Mouse (Mus musculus): ENCODE measurements around the gene Gm37240. TPM values are rescaled to one million over a fixed set of nuclear protein-coding genes. Genes with fewer than 3 reads are reported as not detected.

Gene Gm37240
- polyA plus RNA-seq, 1 experiment from 2014 or later, result 4.6 TPM

- Histone ChIP-seq H3K4me3 (ENCODE audit: low read length) (no peak overlapping the region), H3K27me3 (ENCODE audit: control insufficient read depth, insufficient read depth, low read depth, low read length) (no peaks in the 10 kb centered on the region), H3K4me2 (ENCODE audit: low read depth, low read length) (no peak overlapping the region), H3K27ac (ENCODE audit: low read length) (no peak overlapping the region), H3K36me3 (ENCODE audit: control insufficient read depth, insufficient read depth, low read length) (no peaks in the 10 kb centered on the region), H3K4me1 (replicated peaks; ENCODE audit: control insufficient read depth, insufficient read depth, low read length) (no peaks in the 10 kb centered on the region), H3K9me3 (ENCODE audit: control insufficient read depth, low read length) (no peaks in the 10 kb centered on the region), H3K9ac (ENCODE audit: low read length) (no peak overlapping the region)
- no peak for ATAC-seq (ENCODE audit: low read depth)
- WGBS, result 85% methylated on average over 7 of the region's 7 CpGs
These were observed 549.2 kb downstream of the Gm37240 start for GRCm38 (mm10) chr3:85337881-85338754.

GRCm38 (mm10) chr3:85335517-85335916 lies 551.8 kb downstream of the Gm37240 start:
- no peaks in the 10 kb centered on the region for H3K36me3 ChIP-seq (ENCODE audit: control insufficient read depth, insufficient read depth, low read length)
- no peaks in the 10 kb centered on the region for H3K9me3 ChIP-seq (ENCODE audit: control insufficient read depth, low read length)
- no peak overlapping the region for H3K27ac ChIP-seq (ENCODE audit: low read length)
- no peak overlapping the region for H3K4me2 ChIP-seq (ENCODE audit: low read depth, low read length)
- H3K27me3 ChIP-seq (ENCODE audit: control insufficient read depth, insufficient read depth, low read depth, low read length), result no peaks in the 10 kb centered on the region
- 76% methylated on average over 1 of the region's 1 CpGs for WGBS
- no peak for ATAC-seq (ENCODE audit: low read depth)
- no peak overlapping the region for H3K9ac ChIP-seq (ENCODE audit: low read length)
- H3K4me1 ChIP-seq (replicated peaks; ENCODE audit: control insufficient read depth, insufficient read depth, low read length), result no peaks in the 10 kb centered on the region
- no peak overlapping the region for H3K4me3 ChIP-seq (ENCODE audit: low read length)

DNA sequence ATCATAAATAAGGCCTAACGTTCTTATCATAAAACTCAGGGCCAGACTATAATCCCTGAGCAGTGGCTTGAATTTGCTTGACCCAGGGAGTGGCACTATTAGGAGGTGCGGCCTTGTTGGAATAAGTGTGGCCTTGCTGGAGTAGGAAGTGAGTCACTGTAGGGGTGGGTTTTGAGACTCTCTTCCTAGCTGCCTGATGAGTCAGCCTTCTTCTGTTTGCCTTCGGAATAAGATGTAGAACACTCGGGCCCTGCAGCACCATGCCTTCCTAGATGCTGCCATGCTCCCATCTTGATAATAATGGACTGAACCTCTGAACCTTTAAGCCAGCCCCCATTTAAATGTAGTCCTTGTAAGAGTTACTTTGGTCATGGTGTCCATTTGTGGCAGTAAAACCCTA lies 555.0 kb downstream of the Gm37240 start:
- 85% methylated on average over 4 of the region's 4 CpGs for WGBS
- Histone ChIP-seq H3K9ac (ENCODE audit: low read length) (no peak overlapping the region), H3K4me1 (replicated peaks; ENCODE audit: control insufficient read depth, insufficient read depth, low read length) (no peaks in the 10 kb centered on the region), H3K27me3 (ENCODE audit: control insufficient read depth, insufficient read depth, low read depth, low read length) (no peaks in the 10 kb centered on the region), H3K36me3 (ENCODE audit: control insufficient read depth, insufficient read depth, low read length) (no peaks in the 10 kb centered on the region), H3K4me3 (ENCODE audit: low read length) (no peak overlapping the region), H3K4me2 (ENCODE audit: low read depth, low read length) (no peak overlapping the region), H3K27ac (ENCODE audit: low read length) (no peak overlapping the region), H3K9me3 (ENCODE audit: control insufficient read depth, low read length) (no peaks in the 10 kb centered on the region)
- no peak for ATAC-seq (ENCODE audit: low read depth)

DNA sequence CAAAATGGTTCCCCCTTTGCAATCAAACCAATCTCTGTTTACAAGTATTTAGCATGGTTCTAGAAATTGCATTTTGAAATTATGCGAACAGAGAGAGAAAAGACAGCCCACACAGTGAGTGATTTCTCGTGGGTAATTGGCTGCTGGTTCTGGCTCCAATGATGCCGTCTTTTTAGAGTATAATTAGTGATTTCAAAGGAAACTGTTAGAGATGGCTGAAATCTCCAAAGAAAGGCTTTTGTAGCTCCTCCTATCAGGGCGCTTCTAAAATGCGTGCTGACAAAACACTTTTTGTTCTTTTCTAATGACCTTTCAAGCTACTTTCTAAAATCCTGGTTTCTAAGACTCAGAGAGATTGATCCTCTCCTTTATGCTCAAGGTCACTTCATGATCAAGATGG lies 569.1 kb downstream of the Gm37240 start:
- no peak overlapping the region for H3K9ac ChIP-seq (ENCODE audit: low read length)
- no peaks in the 10 kb centered on the region for H3K27me3 ChIP-seq (ENCODE audit: control insufficient read depth, insufficient read depth, low read depth, low read length)
- no peak overlapping the region for H3K4me2 ChIP-seq (ENCODE audit: low read depth, low read length)
- H3K9me3 ChIP-seq (ENCODE audit: control insufficient read depth, low read length), result no peaks in the 10 kb centered on the region
- no peak for ATAC-seq (ENCODE audit: low read depth)
- no peak overlapping the region for H3K27ac ChIP-seq (ENCODE audit: low read length)
- no peaks in the 10 kb centered on the region for H3K36me3 ChIP-seq (ENCODE audit: control insufficient read depth, insufficient read depth, low read length)
- H3K4me1 ChIP-seq (replicated peaks; ENCODE audit: control insufficient read depth, insufficient read depth, low read length), result no peaks in the 10 kb centered on the region
- 85% methylated on average over 5 of the region's 5 CpGs for WGBS
- H3K4me3 ChIP-seq (ENCODE audit: low read length), result no peak overlapping the region

- no peak overlapping the region for H3K9ac ChIP-seq (ENCODE audit: low read length)
- H3K9me3 ChIP-seq (ENCODE audit: control insufficient read depth, low read length), result no peaks in the 10 kb centered on the region
- ATAC-seq (ENCODE audit: low read depth), result no peak
- H3K36me3 ChIP-seq (ENCODE audit: control insufficient read depth, insufficient read depth, low read length), result no peaks in the 10 kb centered on the region
- no peak overlapping the region for H3K27ac ChIP-seq (ENCODE audit: low read length)
- 96% methylated on average over 4 of the region's 4 CpGs for WGBS
- H3K4me2 ChIP-seq (ENCODE audit: low read depth, low read length), result no peak overlapping the region
- H3K27me3 ChIP-seq (ENCODE audit: control insufficient read depth, insufficient read depth, low read depth, low read length), result no peaks in the 10 kb centered on the region
- H3K4me3 ChIP-seq (ENCODE audit: low read length), result no peak overlapping the region
- H3K4me1 ChIP-seq (replicated peaks; ENCODE audit: control insufficient read depth, insufficient read depth, low read length), result no peaks in the 10 kb centered on the region
These were observed 570.0 kb downstream of the Gm37240 start for GRCm38 (mm10) chr3:85317306-85317705.

DNA sequence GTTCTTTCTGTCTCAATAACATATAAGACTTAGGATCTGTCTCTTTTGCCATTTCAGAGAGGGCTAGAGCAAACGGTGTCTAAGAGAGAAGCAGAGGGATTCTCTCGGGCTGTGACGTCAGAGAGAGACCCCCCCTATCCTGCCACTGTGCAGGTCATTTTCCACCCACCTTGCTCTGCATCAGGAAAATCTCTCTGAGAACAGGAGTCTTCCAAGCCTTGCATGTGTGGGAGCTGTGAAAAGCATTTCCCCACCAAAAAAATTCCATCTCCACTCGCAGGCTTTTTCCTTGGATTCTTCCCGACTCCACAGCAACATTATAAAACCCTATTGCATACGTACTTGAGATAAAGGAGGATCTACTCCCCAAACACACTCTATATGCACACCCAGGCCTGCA lies 572.4 kb downstream of the Gm37240 start:
- H3K4me3 ChIP-seq (ENCODE audit: low read length), result no peak overlapping the region
- H3K9ac ChIP-seq (ENCODE audit: low read length), result no peak overlapping the region
- ATAC-seq (ENCODE audit: low read depth), result no peak
- no peaks in the 10 kb centered on the region for H3K9me3 ChIP-seq (ENCODE audit: control insufficient read depth, low read length)
- no peaks in the 10 kb centered on the region for H3K27me3 ChIP-seq (ENCODE audit: control insufficient read depth, insufficient read depth, low read depth, low read length)
- no peak overlapping the region for H3K27ac ChIP-seq (ENCODE audit: low read length)
- H3K36me3 ChIP-seq (ENCODE audit: control insufficient read depth, insufficient read depth, low read length), result no peaks in the 10 kb centered on the region
- H3K4me1 ChIP-seq (replicated peaks; ENCODE audit: control insufficient read depth, insufficient read depth, low read length), result no peaks in the 10 kb centered on the region
- no peak overlapping the region for H3K4me2 ChIP-seq (ENCODE audit: low read depth, low read length)
- 78% methylated on average over 6 of the region's 6 CpGs for WGBS

GRCm38 (mm10) chr3:85313646-85314255 lies 573.6 kb downstream of the Gm37240 start:
- ATAC-seq (ENCODE audit: low read depth), result no peak
- H3K4me3 ChIP-seq (ENCODE audit: low read length), result no peak overlapping the region
- no peak overlapping the region for H3K9ac ChIP-seq (ENCODE audit: low read length)
- no peak overlapping the region for H3K4me2 ChIP-seq (ENCODE audit: low read depth, low read length)
- WGBS, result 23% methylated on average over 4 of the region's 4 CpGs
- H3K9me3 ChIP-seq (ENCODE audit: control insufficient read depth, low read length), result no peaks in the 10 kb centered on the region
- H3K36me3 ChIP-seq (ENCODE audit: control insufficient read depth, insufficient read depth, low read length), result no peaks in the 10 kb centered on the region
- no peak overlapping the region for H3K27ac ChIP-seq (ENCODE audit: low read length)
- no peaks in the 10 kb centered on the region for H3K27me3 ChIP-seq (ENCODE audit: control insufficient read depth, insufficient read depth, low read depth, low read length)
- no peaks in the 10 kb centered on the region for H3K4me1 ChIP-seq (replicated peaks; ENCODE audit: control insufficient read depth, insufficient read depth, low read length)

GRCm38 (mm10) chr3:85311176-85311575 lies 576.1 kb downstream of the Gm37240 start:
- Histone ChIP-seq H3K9me3 (ENCODE audit: control insufficient read depth, low read length) (no peaks in the 10 kb centered on the region), H3K4me2 (ENCODE audit: low read depth, low read length) (no peak overlapping the region), H3K4me3 (ENCODE audit: low read length) (no peak overlapping the region), H3K4me1 (replicated peaks; ENCODE audit: control insufficient read depth, insufficient read depth, low read length) (no peaks in the 10 kb centered on the region), H3K36me3 (ENCODE audit: control insufficient read depth, insufficient read depth, low read length) (no peaks in the 10 kb centered on the region), H3K27ac (ENCODE audit: low read length) (no peak overlapping the region), H3K27me3 (ENCODE audit: control insufficient read depth, insufficient read depth, low read depth, low read length) (no peaks in the 10 kb centered on the region), H3K9ac (ENCODE audit: low read length) (no peak overlapping the region)
- ATAC-seq (ENCODE audit: low read depth), result no peak
- 77% methylated on average over 3 of the region's 3 CpGs for WGBS

DNA sequence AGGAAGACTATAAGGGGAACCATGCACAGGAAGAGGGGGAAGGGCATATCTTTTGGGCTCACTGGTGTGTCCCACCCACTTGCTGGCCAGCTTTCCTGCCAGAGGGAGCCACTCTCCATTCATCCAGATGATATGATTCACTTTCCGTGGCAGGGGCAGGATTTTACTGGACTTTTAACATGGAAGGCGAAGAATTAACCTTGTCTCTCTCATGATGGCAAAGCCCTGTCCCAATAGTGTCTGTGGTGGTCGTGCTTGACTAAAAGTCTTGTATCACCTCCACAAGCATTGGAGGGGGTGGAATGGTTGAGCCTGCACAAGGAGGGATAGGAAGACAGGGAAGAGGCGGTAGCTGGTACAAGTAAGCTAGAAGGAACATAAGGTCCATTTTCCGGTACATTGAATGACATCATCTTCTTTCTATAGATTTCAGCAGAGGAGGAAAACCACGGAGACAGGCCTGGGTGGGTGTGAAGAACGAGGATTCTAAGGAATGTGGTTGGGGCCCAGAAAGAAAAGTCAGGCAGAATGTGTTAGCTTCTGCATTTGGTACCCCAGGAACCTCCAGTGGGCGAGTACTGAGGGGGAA lies 576.8 kb downstream of the Gm37240 start:
- Histone ChIP-seq H3K4me2 (ENCODE audit: low read depth, low read length) (no peak overlapping the region), H3K27ac (ENCODE audit: low read length) (no peak overlapping the region), H3K4me1 (replicated peaks; ENCODE audit: control insufficient read depth, insufficient read depth, low read length) (no peaks in the 10 kb centered on the region), H3K36me3 (ENCODE audit: control insufficient read depth, insufficient read depth, low read length) (no peaks in the 10 kb centered on the region), H3K4me3 (ENCODE audit: low read length) (no peak overlapping the region), H3K9ac (ENCODE audit: low read length) (no peak overlapping the region), H3K9me3 (ENCODE audit: control insufficient read depth, low read length) (no peaks in the 10 kb centered on the region), H3K27me3 (ENCODE audit: control insufficient read depth, insufficient read depth, low read depth, low read length) (no peaks in the 10 kb centered on the region)
- 68% methylated on average over 8 of the region's 8 CpGs for WGBS
- no peak for ATAC-seq (ENCODE audit: low read depth)
